Mouse (Mus musculus): ENCODE data around the gene Dpy19l1.

The Dpy19l1 gene

GRCm38 (mm10) chr9:24467186-24467585, 35.8 kb downstream of the Dpy19l1 start:
- no peak for DNase-seq

DNA sequence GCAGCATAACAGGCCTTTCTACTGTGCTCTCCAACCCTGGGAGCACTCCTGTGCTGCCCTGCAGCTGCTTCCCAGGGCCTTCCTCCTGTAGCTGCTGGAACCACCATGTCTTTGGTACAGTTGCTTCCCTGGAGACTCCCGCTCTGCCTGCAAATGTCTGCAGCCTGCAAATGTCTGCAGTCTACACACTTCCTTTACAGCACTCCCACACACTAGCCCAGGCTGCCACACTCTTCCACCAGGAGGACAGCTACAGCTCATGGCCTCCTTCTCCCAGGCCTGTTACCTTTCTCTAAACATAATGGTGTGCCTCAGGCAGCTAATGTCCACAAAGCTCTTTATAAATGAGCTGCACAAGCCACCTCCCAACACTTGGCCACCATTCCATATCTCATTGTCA, 36.3 kb downstream of the Dpy19l1 start:
- DNase-seq: no peak

GRCm38 (mm10) chr9:24461379-24461961, 41.5 kb downstream of the Dpy19l1 start:
- no peak for DNase-seq

- DNase-seq: no peak
Measured at GRCm38 (mm10) chr9:24453833-24454232, 49.1 kb downstream of the Dpy19l1 start.

GRCm38 (mm10) chr9:24450976-24451375, 52.0 kb downstream of the Dpy19l1 start:
- DNase-seq: no peak

- no peak for DNase-seq
Measured at GRCm38 (mm10) chr9:24450524-24450923, 52.4 kb downstream of the Dpy19l1 start.

GRCm38 (mm10) chr9:24434901-24435300, 68.0 kb downstream of the Dpy19l1 start:
- no peak for DNase-seq

GRCm38 (mm10) chr9:24429721-24430120, 73.2 kb downstream of the Dpy19l1 start:
- no peak for DNase-seq

- no peak for DNase-seq
Measured at GRCm38 (mm10) chr9:24425679-24426078, 77.3 kb downstream of the Dpy19l1 start.

DNA sequence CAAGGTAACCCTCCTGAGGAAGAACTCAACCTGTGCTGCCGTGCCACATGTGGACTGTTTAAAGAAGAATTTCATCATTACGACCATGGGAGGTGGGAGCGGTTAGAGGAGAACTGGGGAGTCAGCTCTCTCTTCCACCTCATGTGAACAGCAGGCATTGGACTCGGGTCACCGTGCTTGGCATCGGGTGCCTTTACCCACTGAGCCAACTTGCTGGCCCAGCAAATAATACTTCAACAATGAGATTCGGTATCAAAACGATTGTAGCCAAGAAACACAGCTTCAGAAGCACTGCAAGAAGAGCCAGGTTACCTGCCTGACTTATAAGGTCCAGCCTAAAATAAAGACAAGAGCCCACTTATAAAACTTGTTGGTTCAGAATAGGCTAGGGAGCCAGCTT, 79.7 kb downstream of the Dpy19l1 start:
- no peak for DNase-seq

- DNase-seq: no peak
Measured at GRCm38 (mm10) chr9:24421888-24422287, 81.1 kb downstream of the Dpy19l1 start.

GRCm38 (mm10) chr9:24421221-24421620, 81.7 kb downstream of the Dpy19l1 start:
- DNase-seq: no peak

- DNase-seq: no peak
Measured at GRCm38 (mm10) chr9:24420144-24420543, 82.8 kb downstream of the Dpy19l1 start.

DNA sequence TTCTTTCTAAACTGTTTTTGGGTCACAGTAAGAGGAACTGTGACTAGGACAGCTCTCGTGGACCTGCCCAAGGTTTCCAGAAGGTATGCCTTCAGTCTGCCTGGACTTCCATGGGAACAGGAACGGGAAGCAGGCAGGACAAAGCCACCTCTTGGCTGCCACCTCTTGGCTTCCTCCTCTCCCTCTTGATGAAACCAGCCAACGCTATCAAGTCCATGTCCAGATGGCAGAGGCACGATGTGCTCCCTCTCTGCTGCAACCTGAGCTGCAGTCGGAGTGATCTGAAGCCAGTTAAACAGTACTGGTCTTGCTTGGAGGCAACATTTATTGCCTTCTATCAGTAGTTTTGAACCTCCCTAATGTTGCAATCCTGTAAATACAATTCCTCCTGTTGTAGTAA, 84.7 kb downstream of the Dpy19l1 start:
- no peak for DNase-seq

GRCm38 (mm10) chr9:24411483-24411882, 91.5 kb downstream of the Dpy19l1 start:
- DNase-seq: no peak

- no peak for DNase-seq
Measured at GRCm38 (mm10) chr9:24410439-24410838, 92.5 kb downstream of the Dpy19l1 start.

GRCm38 (mm10) chr9:24407992-24408391, 94.9 kb downstream of the Dpy19l1 start:
- no peak for DNase-seq

- no peak for DNase-seq
Measured at GRCm38 (mm10) chr9:24394146-24394545, 108.8 kb downstream of the Dpy19l1 start.

- DNase-seq: no peak
Measured at GRCm38 (mm10) chr9:24390807-24391370, 112.1 kb downstream of the Dpy19l1 start.

GRCm38 (mm10) chr9:24387230-24387629, 115.7 kb downstream of the Dpy19l1 start:
- no peak for DNase-seq

GRCm38 (mm10) chr9:24379321-24379720, 123.6 kb downstream of the Dpy19l1 start:
- DNase-seq: no peak

- DNase-seq: no peak
Measured at GRCm38 (mm10) chr9:24378848-24379247, 124.1 kb downstream of the Dpy19l1 start.
